Mouse (Mus musculus): Measurements from ENCODE around the gene Golga3. TPM values are rescaled to one million over a fixed set of nuclear protein-coding genes. Genes with fewer than 3 reads are reported as not detected.

The Golga3 gene
- polyA plus RNA-seq, 1 experiment from 2014 or later, result 26.6 TPM

DNA sequence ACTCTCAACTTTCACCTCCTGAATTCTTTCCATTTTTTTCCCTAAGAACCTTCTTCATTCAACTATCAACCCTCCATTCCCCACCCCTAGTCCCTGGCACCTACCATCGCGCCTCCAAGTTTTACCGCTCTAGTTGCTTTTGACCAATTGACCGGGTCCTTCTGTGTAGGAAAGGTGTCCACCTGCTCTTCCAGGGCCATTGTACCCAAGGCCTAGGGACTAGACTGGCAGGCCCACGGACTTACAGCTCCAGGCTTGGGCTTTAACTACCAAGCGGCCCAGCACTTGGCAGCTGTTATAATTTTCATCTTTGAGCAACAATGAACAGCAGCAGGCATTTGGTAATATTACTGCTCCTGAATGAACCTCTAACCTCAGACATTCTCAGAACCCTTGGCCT, 93.7 kb downstream of the Golga3 start:
- H3K4me1 ChIP-seq (ENCODE audit: insufficient read depth), result 0 out of 2 replicates have a peak, but pooled peaks cover 4% of the 10 kb centered on the region
- ATAC-seq (ENCODE audit: insufficient read depth) (peak; percentile 13; the same call in 1 of the 2 replicates), DNase-seq (no peak)
- H3K27me3 ChIP-seq (ENCODE audit: insufficient read depth, low read length), result no peaks in the 10 kb centered on the region
- no peaks in the 10 kb centered on the region for H3K9me3 ChIP-seq (ENCODE audit: low read depth, low read length)
- peaks cover 23% of the 10 kb centered on the region for H3K36me3 ChIP-seq (ENCODE audit: insufficient read depth)
- H3K4me2 ChIP-seq, result no peak overlapping the region
- no peak for TF ChIP-seq CTCF (IDR thresholded peaks at IDR 0.05; ENCODE audit: low read depth)
- H3K4me3 ChIP-seq (ENCODE audit: low read depth, low read length), result no peak overlapping the region
- H3K27ac ChIP-seq (ENCODE audit: low read depth), result no peak overlapping the region
- H3K9ac ChIP-seq, result no peak overlapping the region
- 93% methylated on average over 6 of the region's 6 CpGs for WGBS

DNA sequence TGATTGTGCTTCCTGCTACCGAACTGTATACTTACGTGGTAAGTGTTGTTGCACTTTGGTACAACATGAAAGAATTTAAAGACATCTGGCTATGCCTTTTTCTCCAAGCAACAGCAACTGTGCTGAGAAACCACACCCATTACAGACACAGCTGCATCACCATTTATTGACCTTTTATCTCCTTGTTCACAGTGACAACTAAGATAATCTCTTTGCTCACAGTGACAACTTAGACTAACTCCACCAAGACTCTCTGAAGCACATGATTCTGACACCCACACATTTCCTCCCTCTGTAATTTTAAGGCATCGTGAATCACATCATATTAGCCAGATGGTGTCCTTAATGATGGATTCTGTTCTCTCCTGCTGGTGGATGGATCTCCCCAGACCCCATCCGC, 97.6 kb downstream of the Golga3 start:
- WGBS, result 73% methylated on average over 4 of the region's 4 CpGs

DNA sequence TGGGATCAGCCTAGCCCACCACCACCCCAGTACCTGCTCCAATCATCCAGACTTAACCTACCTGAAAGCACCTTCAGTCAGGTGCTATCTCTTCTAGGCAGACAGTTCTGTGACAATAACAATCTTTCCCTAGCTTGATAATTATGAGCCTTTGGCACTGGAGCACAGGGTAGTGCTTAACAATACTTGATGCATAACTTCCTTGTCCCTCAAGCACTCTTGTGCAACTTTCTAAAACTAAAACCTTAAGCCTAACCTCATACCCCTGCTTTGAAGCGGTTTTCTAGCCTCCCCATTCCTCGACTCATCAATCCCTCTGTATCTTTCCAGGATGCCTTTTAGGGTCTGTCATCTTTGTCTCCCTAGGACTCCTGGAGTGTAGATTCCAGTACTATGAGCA, 98.3 kb downstream of the Golga3 start:
- Histone ChIP-seq H3K4me1 (ENCODE audit: insufficient read depth) (no peaks in the 10 kb centered on the region), H3K9me3 (ENCODE audit: low read depth, low read length) (no peaks in the 10 kb centered on the region), H3K4me2 (no peak overlapping the region), H3K27me3 (ENCODE audit: insufficient read depth, low read length) (no peaks in the 10 kb centered on the region), H3K4me3 (ENCODE audit: low read depth, low read length) (no peak overlapping the region), H3K27ac (ENCODE audit: low read depth) (no peak overlapping the region), H3K36me3 (ENCODE audit: insufficient read depth) (no peaks in the 10 kb centered on the region), H3K9ac (no peak overlapping the region)
- DNase-seq (no peak), ATAC-seq (ENCODE audit: insufficient read depth) (no peak)
- WGBS, result 44% methylated on average over 2 of the region's 2 CpGs
- TF ChIP-seq CTCF (IDR thresholded peaks at IDR 0.05; ENCODE audit: low read depth), result no peak

More for the DNA sequence above, 97.6 kb downstream of the Golga3 start:
- ATAC-seq (ENCODE audit: insufficient read depth), result no peak
- H3K27me3 ChIP-seq (ENCODE audit: insufficient read depth, low read length), result no peaks in the 10 kb centered on the region
- no peak overlapping the region for H3K4me3 ChIP-seq (ENCODE audit: low read depth, low read length)
- no peaks in the 10 kb centered on the region for H3K9me3 ChIP-seq (ENCODE audit: low read depth, low read length)
- H3K4me2 ChIP-seq, result no peak overlapping the region
- no peak for DNase-seq
- no peak for TF ChIP-seq CTCF (IDR thresholded peaks at IDR 0.05; ENCODE audit: low read depth)
- H3K4me1 ChIP-seq (ENCODE audit: insufficient read depth), result no peaks in the 10 kb centered on the region
- no peak overlapping the region for H3K27ac ChIP-seq (ENCODE audit: low read depth)
- no peaks in the 10 kb centered on the region for H3K36me3 ChIP-seq (ENCODE audit: insufficient read depth)
- H3K9ac ChIP-seq, result no peak overlapping the region

Other genes starting within 250 kb of the Golga3 start
- 22.8 TPM in 2 replicates for gene Zfp932, start 180.2 kb upstream of the Golga3 start, polyA plus RNA-seq (2014; fragmentation: Nextera tagmentation; extraction: Ambion mirVana)
- gene Gm17655, start 104.2 kb upstream of the Golga3 start, polyA plus RNA-seq (2014; fragmentation: Nextera tagmentation; extraction: Ambion mirVana), result 3.3 and 7.2 TPM in 2 replicates
- 1.9 and 2.2 TPM in 2 replicates for gene Gm35315, start 82.3 kb upstream of the Golga3 start, polyA plus RNA-seq (2014; fragmentation: Nextera tagmentation; extraction: Ambion mirVana)
- 2.2 TPM in 2 replicates for gene Plcxd1, start 76.7 kb upstream of the Golga3 start, polyA plus RNA-seq (2014; fragmentation: Nextera tagmentation; extraction: Ambion mirVana)
- 26.2 and 29.8 TPM in 2 replicates for gene Gtpbp6, start 68.5 kb upstream of the Golga3 start, polyA plus RNA-seq (2014; fragmentation: Nextera tagmentation; extraction: Ambion mirVana)
- 3.3 and 3.8 TPM in 2 replicates for gene Zfp605, start 66.6 kb upstream of the Golga3 start, polyA plus RNA-seq (2014; fragmentation: Nextera tagmentation; extraction: Ambion mirVana)
- gene Chfr, start 40.9 kb upstream of the Golga3 start, polyA plus RNA-seq (2014; fragmentation: Nextera tagmentation; extraction: Ambion mirVana), result 41.8 and 42.3 TPM in 2 replicates
- 35.5 and 39.8 TPM in 2 replicates for gene Ankle2, start 54.3 kb downstream of the Golga3 start, polyA plus RNA-seq (2014; fragmentation: Nextera tagmentation; extraction: Ambion mirVana)
- 72.9 and 74.0 TPM in 2 replicates for gene Pgam5, start 93.2 kb downstream of the Golga3 start, polyA plus RNA-seq (2014; fragmentation: Nextera tagmentation; extraction: Ambion mirVana)
- gene Pxmp2, start 109.5 kb downstream of the Golga3 start, polyA plus RNA-seq (2014; fragmentation: Nextera tagmentation; extraction: Ambion mirVana), result 8.5 and 9.4 TPM in 2 replicates
- gene Pole, start 109.6 kb downstream of the Golga3 start, polyA plus RNA-seq (2014; fragmentation: Nextera tagmentation; extraction: Ambion mirVana), result 43.9 and 44.9 TPM in 2 replicates
- gene P2rx2, start 166.5 kb downstream of the Golga3 start, polyA plus RNA-seq (2014; fragmentation: Nextera tagmentation; extraction: Ambion mirVana), result 14.1 and 15.4 TPM in 2 replicates
- 2.4 and 2.6 TPM in 2 replicates for gene Lrcol1, start 168.0 kb downstream of the Golga3 start, polyA plus RNA-seq (2014; fragmentation: Nextera tagmentation; extraction: Ambion mirVana)

Measured in lung, embryonic 14.5 days (tissue).